20 mouse cellular contexts compared by ENCODE assay signal in genomic region chr1:155275793-155276192, GRCm38 (mm10). TPM values are rescaled to one million over a fixed set of nuclear protein-coding genes. Genes with fewer than 3 reads are reported as not detected.
DNase-seq lines count a peak whose midpoint lies in the region; ATAC-seq and TF ChIP-seq lines count a peak whose summit lies in the region.
"Had no signal": no experiment of that assay in that cellular context is flagged by ENCODE, and none has a peak within 500 bp of the region (broad histone marks: within the 10 kb centered on the region; RNA-seq: fewer than 3 reads in every experiment).

No protein-coding gene starts in this region.

- no peak for TF ChIP-seq CTCF in liver, adult 2 months (IDR thresholded peaks at IDR 0.05; ENCODE audit: low read depth, low read length)
- TF ChIP-seq CTCF in liver, postnatal 0 days (IDR thresholded peaks at IDR 0.05; ENCODE audit: low read depth): no peak
- TF ChIP-seq CTCF in MEL (IDR thresholded peaks at IDR 0.05 in 2 of 3, conservative IDR thresholded peaks at IDR 0.05 in 1 of 3; ENCODE audit: control insufficient read depth in 1 of 3, insufficient read depth in 1 of 3, low read depth in 2 of 3, low read length in 3 of 3, poor library complexity in 1 of 3, severe bottlenecking in 1 of 3): no peak

- H3K27ac ChIP-seq in liver, adult 2 months (replicated peaks; ENCODE audit: insufficient read depth, low read depth, low read length): peak overlapping the region; percentile 74
- H3K27ac ChIP-seq in liver, postnatal 0 days (ENCODE audit: low read depth): no peak overlapping the region
- no peak overlapping the region for H3K27ac ChIP-seq in liver, embryonic 12.5 days
- H3K27ac ChIP-seq in MEL (ENCODE audit: control insufficient read depth, low read depth, low read length): peak overlapping the region; percentile 92; the same call in 1 of the 2 replicates
- H3K27ac ChIP-seq: embryonic facial prominence, embryonic 10.5 days; embryonic facial prominence, embryonic 12.5 days; forebrain, embryonic 13.5 days; forebrain, embryonic 15.5 days had no signal

- TF ChIP-seq POLR2A in liver, adult 2 months (IDR thresholded peaks at IDR 0.05; ENCODE audit: extremely low read depth, insufficient read depth, low read length): no peak
- TF ChIP-seq POLR2A in MEL (IDR thresholded peaks at IDR 0.05; ENCODE audit: control insufficient read depth in 1 of 2, insufficient read depth in 1 of 2, low read depth in 1 of 2, low read length in 2 of 2, poor library complexity in 1 of 2): no peak

- TF ChIP-seq RAD21 in MEL (IDR thresholded peaks at IDR 0.05; ENCODE audit: low read depth, low read length): no peak

- no peaks in the 10 kb centered on the region for H3K79me2 ChIP-seq in liver, adult 2 months (ENCODE audit: control insufficient read depth, insufficient read depth, low read length)
- no peaks in the 10 kb centered on the region for H3K79me2 ChIP-seq in MEL (ENCODE audit: control insufficient read depth, insufficient read depth, low read length, poor library complexity)

- no peak for TF ChIP-seq EP300 in liver, postnatal 0 days (IDR thresholded peaks at IDR 0.05; ENCODE audit: low read depth)
- no peak for TF ChIP-seq EP300 in MEL (IDR thresholded peaks at IDR 0.05; ENCODE audit: low read depth in 1 of 2, low read length in 2 of 2)

- peak; percentile 90 for DNase-seq in liver, adult 2 months (ENCODE audit: extremely low read depth, low read depth, low spot score)
- DNase-seq in liver: no peak
- no peak for DNase-seq in liver, postnatal 0 days
- no peak for DNase-seq in MEL (ENCODE audit: low read depth, low spot score)
- DNase-seq: adrenal gland, postnatal 25 days; B cell, adult 2 months; cerebellum, adult 11-12 months; cerebellum, adult 2 months; cerebellum, adult 9-10 months; cerebellum, postnatal 10 days; cerebellum, postnatal 25 days; forebrain, postnatal 0 days had no signal

- H3K4me2 ChIP-seq in liver, postnatal 0 days (ENCODE audit: low read depth, low read length): no peak overlapping the region
- H3K4me2 ChIP-seq in liver, embryonic 12.5 days: no peak overlapping the region
- H3K4me2 ChIP-seq: embryonic facial prominence, embryonic 12.5 days; forebrain, embryonic 13.5 days; forebrain, embryonic 15.5 days had no signal

- H3K9ac ChIP-seq in liver, adult 2 months (ENCODE audit: low read depth, low read length): no peak overlapping the region
- H3K9ac ChIP-seq in liver, postnatal 0 days (replicated peaks): no peak overlapping the region
- H3K9ac ChIP-seq in liver, embryonic 12.5 days: no peak overlapping the region
- peak overlapping the region; percentile 55 for H3K9ac ChIP-seq in MEL (ENCODE audit: control insufficient read depth, low read depth, low read length, poor library complexity, severe bottlenecking)
- H3K9ac ChIP-seq: embryonic facial prominence, embryonic 12.5 days; forebrain, embryonic 13.5 days; forebrain, embryonic 15.5 days; forebrain, postnatal 0 days had no signal

- WGBS in liver, adult 2 months: 23% methylated on average over 4 of the region's 4 CpGs
- 68% methylated on average over 4 of the region's 4 CpGs for WGBS in liver, postnatal 0 days (ENCODE audit: insufficient replicate concordance)
- 81% methylated on average over 4 of the region's 4 CpGs for WGBS in liver, embryonic 12.5 days (ENCODE audit: insufficient replicate concordance)

- H3K4me3 ChIP-seq in liver, adult 2 months (ENCODE audit: insufficient read depth, low read depth, low read length): no peak overlapping the region
- no peak overlapping the region for H3K4me3 ChIP-seq in liver, postnatal 0 days (ENCODE audit: low read depth, low read length)
- H3K4me3 ChIP-seq in liver, embryonic 12.5 days: no peak overlapping the region
- H3K4me3 ChIP-seq in MEL (ENCODE audit: control insufficient read depth in 1 of 2, insufficient read depth in 1 of 2, low read depth in 2 of 2, low read length in 2 of 2): no peak overlapping the region; a peak in 1 of 4 replicates
- H3K4me3 ChIP-seq: embryonic facial prominence, embryonic 10.5 days; embryonic facial prominence, embryonic 12.5 days; forebrain, embryonic 13.5 days; forebrain, embryonic 15.5 days had no signal

- peak; percentile 56 for ATAC-seq in liver, postnatal 0 days
- ATAC-seq in liver, embryonic 12.5 days: no peak
- ATAC-seq: CD4-positive, CD25-positive, alpha-beta regulatory T cell, adult 4 months; forebrain, embryonic 13.5 days; forebrain, embryonic 15.5 days; forebrain, postnatal 0 days had no signal

- H3K27me3 ChIP-seq in liver, adult 2 months (ENCODE audit: control insufficient read depth, insufficient read depth, low read length): no peaks in the 10 kb centered on the region
- H3K27me3 ChIP-seq in liver, postnatal 0 days (ENCODE audit: insufficient read depth, low read length): no peaks in the 10 kb centered on the region
- no peaks in the 10 kb centered on the region for H3K27me3 ChIP-seq in liver, embryonic 12.5 days (replicated peaks)
- H3K27me3 ChIP-seq in MEL (ENCODE audit: control insufficient read depth in 1 of 2, insufficient read depth in 2 of 2, low read length in 2 of 2): no peaks in the 10 kb centered on the region
- H3K27me3 ChIP-seq: CH12.LX; embryonic facial prominence, embryonic 12.5 days; forebrain, embryonic 13.5 days; forebrain, embryonic 15.5 days had no signal

- H3K4me1 ChIP-seq in liver, adult 2 months (ENCODE audit: control insufficient read depth, insufficient read depth, low read length): peaks cover 9% of the 10 kb centered on the region; the same call in 1 of the 2 replicates
- peaks cover 10% of the 10 kb centered on the region for H3K4me1 ChIP-seq in liver, postnatal 0 days (ENCODE audit: insufficient read depth)
- H3K4me1 ChIP-seq in liver, embryonic 12.5 days: peaks cover 30% of the 10 kb centered on the region
- H3K4me1 ChIP-seq in MEL (ENCODE audit: control insufficient read depth in 1 of 2, insufficient read depth in 2 of 2, low read length in 2 of 2): peaks cover 9 to 27% of the 10 kb centered on the region in 2 experiments
- H3K4me1 ChIP-seq: forebrain, embryonic 13.5 days; forebrain, embryonic 15.5 days had no signal

- no peaks in the 10 kb centered on the region for H3K9me3 ChIP-seq in liver, postnatal 0 days (ENCODE audit: low read length)
- no peaks in the 10 kb centered on the region for H3K9me3 ChIP-seq in liver, embryonic 12.5 days (replicated peaks)
- no peaks in the 10 kb centered on the region for H3K9me3 ChIP-seq in MEL (replicated peaks; ENCODE audit: insufficient read depth, low read length)
- H3K9me3 ChIP-seq: embryonic facial prominence, embryonic 10.5 days; embryonic facial prominence, embryonic 12.5 days; forebrain, embryonic 13.5 days; forebrain, embryonic 15.5 days; G1E had no signal

- peaks cover 5% of the 10 kb centered on the region; the same call in 1 of the 2 replicates for H3K36me3 ChIP-seq in liver, adult 2 months (ENCODE audit: control insufficient read depth, insufficient read depth, low read length)
- peaks cover 9% of the 10 kb centered on the region for H3K36me3 ChIP-seq in liver, postnatal 0 days (replicated peaks; ENCODE audit: insufficient read depth, low read length)
- H3K36me3 ChIP-seq in liver, embryonic 12.5 days: peaks cover 9% of the 10 kb centered on the region
- H3K36me3 ChIP-seq in MEL (ENCODE audit: control insufficient read depth in 1 of 2, insufficient read depth in 2 of 2, low read length in 2 of 2): peaks cover 0 to 33% of the 10 kb centered on the region in 2 experiments; a peak in 2 of 4 replicates
- H3K36me3 ChIP-seq: embryonic facial prominence, embryonic 10.5 days; embryonic facial prominence, embryonic 12.5 days had no signal

TF ChIP-seq in MEL, 35 proteins besides CTCF, POLR2A, EP300 and RAD21:
- no peak for TF ChIP-seq MEF2A (IDR thresholded peaks at IDR 0.05; ENCODE audit: extremely low read depth, insufficient replicate concordance, low read depth, low read length, poor library complexity, severe bottlenecking)
- TF ChIP-seq ZNF384 (IDR thresholded peaks at IDR 0.05; ENCODE audit: low read depth, low read length): no peak
- no peak for TF ChIP-seq ZKSCAN1 (IDR thresholded peaks at IDR 0.05; ENCODE audit: low read depth, low read length)
- no peak for TF ChIP-seq MAX (IDR thresholded peaks at IDR 0.05; ENCODE audit: low read length)
- TF ChIP-seq UBTF (IDR thresholded peaks at IDR 0.05; ENCODE audit: borderline replicate concordance, insufficient read depth, low read depth, low read length): no peak
- no peak for TF ChIP-seq E2F4 (IDR thresholded peaks at IDR 0.05; ENCODE audit: borderline replicate concordance, low read depth, low read length)
- TF ChIP-seq MYB (IDR thresholded peaks at IDR 0.05; ENCODE audit: low read depth, low read length): no peak
- TF ChIP-seq ZMIZ1 (IDR thresholded peaks at IDR 0.05; ENCODE audit: low read depth, low read length): no peak
- no peak for TF ChIP-seq MAFK (IDR thresholded peaks at IDR 0.05; ENCODE audit: borderline replicate concordance, low read depth, low read length)
- TF ChIP-seq TAL1 (IDR thresholded peaks at IDR 0.05; ENCODE audit: low read length): no peak
- TF ChIP-seq SMC3 (IDR thresholded peaks at IDR 0.05; ENCODE audit: low read depth, low read length): no peak
- no peak for TF ChIP-seq ZC3H11A (IDR thresholded peaks at IDR 0.05; ENCODE audit: low read depth, low read length)
- TF ChIP-seq CHD2 (IDR thresholded peaks at IDR 0.05; ENCODE audit: low read length): no peak
- TF ChIP-seq SIN3A (IDR thresholded peaks at IDR 0.05; ENCODE audit: low read length): no peak

RNA-seq across cellular contexts. Expression of gene BC034090, which starts 31.5 kb away (rescaled TPM):
- total RNA-seq in liver, adult 2 months (2014; rRNA removed): 0.09 and 0.20 TPM in 2 replicates
- 0.33 and 0.50 TPM in 2 replicates for polyA plus RNA-seq in liver, adult 2 months (2012; rRNA removed)
- 0.14 and 0.22 TPM in 2 replicates for polyA plus RNA-seq in liver, postnatal 0 days (2015; fragmentation: Nextera tagmentation; extraction: Ambion mirVana)
- 0.28 and 0.46 TPM in 2 replicates for polyA plus RNA-seq in liver, embryonic 12.5 days (2016; fragmentation: Nextera tagmentation; extraction: Ambion mirVana)
- 0.10 and 0.12 TPM in 2 replicates for total RNA-seq in MEL (2012; rRNA removed)
- under 1 TPM in 1 of 2 experiments, not detected in 1; 0.28 TPM for polyA plus RNA-seq in MEL (2012; ENCODE audit: insufficient read depth in 1 of 2, insufficient read length in 2 of 2, low read depth in 1 of 2, low replicate concordance in 2 of 2, missing spikeins in 1 of 2)

Comparison
In these comparisons a context has a peak if more than half of its experiments do, and no peak if none do; other contexts are left out.
1. H3K27ac ChIP-seq: peak in liver, adult 2 months (single experiment) and MEL (single experiment); none in liver, postnatal 0 days (single experiment) and liver, embryonic 12.5 days (single experiment).